Mouse (Mus musculus) heart, adult 2 months (tissue): ENCODE data around the gene Fndc3b. TPM values are rescaled to one million over a fixed set of nuclear protein-coding genes. Genes with fewer than 3 reads are reported as not detected.

Experiments used
- DNase-seq, 2 experiments: peaks; one replicate each; pipeline ENCODE4 v3.0.0; 2021
- H3K27ac ChIP-seq: fragments of 200-600 bp; 2 replicates; pipeline ENCODE4 v1.8.1; 2022
- H3K27me3 ChIP-seq: fragments of 200-500 bp; 2 replicates; pipeline ENCODE4 v1.6.1; 2012; ENCODE audit warnings: mild to moderate bottlenecking, low read length, inconsistent platforms, mixed read lengths; ENCODE audit not compliant: control insufficient read depth, insufficient read depth
- H3K36me3 ChIP-seq: fragments of 200-500 bp; 2 replicates; pipeline ENCODE4 v1.6.1; 2012; ENCODE audit warnings: low read length, inconsistent platforms; ENCODE audit not compliant: control insufficient read depth, insufficient read depth
- H3K4me1 ChIP-seq: fragments of 200-500 bp; 2 replicates; pipeline ENCODE4 v1.6.1; 2011; ENCODE audit warnings: low read length; ENCODE audit not compliant: control insufficient read depth, insufficient read depth
- H3K4me3 ChIP-seq: fragments of 200-600 bp; 2 replicates; pipeline ENCODE4 v1.8.1; 2022
- H3K79me2 ChIP-seq: fragments of 200-500 bp; replicated peaks from 2 replicates; pipeline ENCODE4 v1.6.1; 2012; ENCODE audit warnings: mild to moderate bottlenecking, inconsistent platforms, low read length, moderate library complexity, mixed read lengths; ENCODE audit not compliant: control insufficient read depth, insufficient read depth
- H3K9ac ChIP-seq: fragments of 200-500 bp; 2 replicates; pipeline ENCODE4 v1.6.1; 2012; ENCODE audit warnings: low read depth, mild to moderate bottlenecking, control low read depth, inconsistent platforms, low read length, mixed read lengths
- CTCF ChIP-seq: fragments of 200-600 bp; IDR thresholded peaks from 2 replicates; pipeline ENCODE4 v1.8.1; 2022; ENCODE audit warnings: antibody characterized with exemption, mild to moderate bottlenecking, moderate library complexity
- EP300 ChIP-seq: fragments of 200-500 bp; IDR thresholded peaks from 2 replicates; pipeline ENCODE4 v1.6.1; 2011; ENCODE audit warnings: low read depth, low read length, control low read depth; ENCODE audit not compliant: insufficient read depth
- POLR2A ChIP-seq: fragments of 200-500 bp; IDR thresholded peaks from 2 replicates; pipeline ENCODE4 v1.6.1; 2011; ENCODE audit warnings: mild to moderate bottlenecking, low read depth, low read length, control low read depth; ENCODE audit not compliant: insufficient read depth
- WGBS: fragments of 180-500 bp; shearing (Covaris S2); methylation state at CpG from one replicate; pipeline ENCODE4 v1.1.7; 2018; 5-methylcytosine and 5-hydroxymethylcytosine counted together
- intact Hi-C: fragments of 180-260 bp; cut with DNase I; formaldehyde crosslinking; loops from one replicate; pipeline ENCODE4 v1.15.1; 2025
- polyA plus RNA-seq: library from polyadenylated mRNA; depleted of rRNA; stranded (reverse); fragments of >200 nt; gene quantifications from 2 replicates; pipeline ENCODE4 v1.2.3, GENCODE M21; 2012
- total RNA-seq, 2 experiments: library from RNA; stranded (reverse); gene quantifications; 2 replicates each; pipeline ENCODE4 v1.2.3; 2021

The Fndc3b gene
- total and polyA plus RNA-seq, 3 experiments = 15.3 to 57.4 (median 52.1) TPM

GRCm38 (mm10) chr3:27466297-27466901, 244.7 kb downstream of the Fndc3b start:
- peak overlapping the region; percentile 62 for H3K27ac ChIP-seq
- H3K79me2 ChIP-seq = no peaks in the 10 kb centered on the region
- peaks cover 2% of the 10 kb centered on the region; the same call in 1 of the 2 replicates for H3K36me3 ChIP-seq
- DNase-seq = peak in 1 of 2 experiments; percentile 37
- no peaks in the 10 kb centered on the region for H3K27me3 ChIP-seq
- intact Hi-C loops = loop anchor here (5.0 kb wide), 2 partner anchors 214 to 246 kb away; partner anchors contain the start of gene Fndc3b
- no peak overlapping the region for H3K9ac ChIP-seq
- TF ChIP-seq EP300 (0 out of 2 replicates have a peak, but pooled peaks have one; percentile 11), CTCF (peak; percentile 83), POLR2A (no peak)
- WGBS = 49% methylated on average over 7 of the region's 7 CpGs
- H3K4me3 ChIP-seq = no peak overlapping the region
- peaks cover 5% of the 10 kb centered on the region for H3K4me1 ChIP-seq

DNA sequence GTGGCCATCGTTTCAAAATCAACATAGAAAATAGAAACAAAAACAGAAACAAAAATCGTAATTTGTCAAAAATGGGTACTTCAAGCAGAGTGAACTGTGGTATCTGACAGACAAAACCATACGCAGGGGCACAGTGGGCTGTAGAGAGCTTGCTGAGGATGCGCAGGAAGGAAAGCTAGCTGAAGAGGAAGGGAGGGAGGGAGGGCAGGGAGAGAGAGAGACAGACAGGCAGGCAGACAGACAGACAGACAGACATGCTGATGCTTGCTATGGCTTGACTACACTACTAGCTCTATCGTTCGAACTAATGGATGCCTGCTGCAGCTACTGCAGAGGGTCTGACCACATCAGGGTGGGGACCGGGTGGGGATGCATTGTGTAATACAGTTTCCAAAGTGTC, 247.7 kb downstream of the Fndc3b start:
- intact Hi-C loops = loop anchor here (5.0 kb wide), 3 partner anchors 126 to 519 kb away; no protein-coding TSS in a partner anchor
- TF ChIP-seq CTCF = no peak
- no peak for TF ChIP-seq EP300
- TF ChIP-seq POLR2A = no peak
- no peaks in the 10 kb centered on the region for H3K79me2 ChIP-seq
- H3K27ac ChIP-seq = peak overlapping the region; percentile 26
- peaks cover 3% of the 10 kb centered on the region for H3K4me1 ChIP-seq
- no peaks in the 10 kb centered on the region for H3K27me3 ChIP-seq
- peaks cover 2% of the 10 kb centered on the region; the same call in 1 of the 2 replicates for H3K36me3 ChIP-seq
- H3K9ac ChIP-seq = no peak overlapping the region
- WGBS = 79% methylated on average over 7 of the region's 7 CpGs
- DNase-seq = no peak
- H3K4me3 ChIP-seq = no peak overlapping the region

DNA sequence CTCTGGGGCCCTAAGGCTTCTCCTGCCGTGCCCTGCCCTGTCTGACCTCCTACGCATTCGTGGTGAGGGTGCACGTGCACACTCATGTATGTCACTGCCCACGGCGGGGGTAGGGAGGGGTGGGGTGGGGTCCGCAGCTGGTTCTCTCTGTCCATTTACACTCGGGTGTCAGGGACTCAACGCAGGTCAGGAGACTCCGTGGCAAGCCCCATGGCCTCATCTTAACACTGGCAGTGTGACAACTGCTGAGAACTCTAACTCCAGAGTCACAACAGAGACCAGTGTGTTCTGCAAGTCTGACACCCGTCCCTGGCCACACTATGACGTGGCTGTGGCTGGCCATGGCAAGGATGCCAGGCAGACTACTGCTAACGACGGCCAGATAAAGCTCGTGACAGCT, 248.2 kb downstream of the Fndc3b start:
- no peak overlapping the region for H3K4me3 ChIP-seq
- H3K9ac ChIP-seq = no peak overlapping the region
- intact Hi-C loops = loop anchor here (5.0 kb wide), 3 partner anchors 126 to 519 kb away; no protein-coding TSS in a partner anchor
- DNase-seq = peak in 1 of 2 experiments; percentile 64
- H3K27me3 ChIP-seq = no peaks in the 10 kb centered on the region
- H3K36me3 ChIP-seq = peaks cover 2% of the 10 kb centered on the region; the same call in 1 of the 2 replicates
- no peak for TF ChIP-seq POLR2A
- no peak for TF ChIP-seq CTCF
- TF ChIP-seq EP300 = peak; percentile 65; the same call in 1 of the 2 replicates
- no peaks in the 10 kb centered on the region for H3K79me2 ChIP-seq
- H3K4me1 ChIP-seq = peaks cover 3% of the 10 kb centered on the region
- WGBS = 47% methylated on average over 15 of the region's 15 CpGs
- H3K27ac ChIP-seq = no peak overlapping the region

GRCm38 (mm10) chr3:27462316-27462902, 248.7 kb downstream of the Fndc3b start:
- H3K27me3 ChIP-seq = no peaks in the 10 kb centered on the region
- DNase-seq = no peak
- TF ChIP-seq EP300 = no peak
- TF ChIP-seq CTCF = no peak
- no peak for TF ChIP-seq POLR2A
- H3K9ac ChIP-seq = no peak overlapping the region
- H3K79me2 ChIP-seq = no peaks in the 10 kb centered on the region
- WGBS = 77% methylated on average over 9 of the region's 9 CpGs
- peaks cover 2% of the 10 kb centered on the region; the same call in 1 of the 2 replicates for H3K36me3 ChIP-seq
- peaks cover 3% of the 10 kb centered on the region for H3K4me1 ChIP-seq
- intact Hi-C loops = loop anchor here (5.0 kb wide), 3 partner anchors 125 to 520 kb away; no protein-coding TSS in a partner anchor
- H3K4me3 ChIP-seq = no peak overlapping the region
- no peak overlapping the region for H3K27ac ChIP-seq

DNA sequence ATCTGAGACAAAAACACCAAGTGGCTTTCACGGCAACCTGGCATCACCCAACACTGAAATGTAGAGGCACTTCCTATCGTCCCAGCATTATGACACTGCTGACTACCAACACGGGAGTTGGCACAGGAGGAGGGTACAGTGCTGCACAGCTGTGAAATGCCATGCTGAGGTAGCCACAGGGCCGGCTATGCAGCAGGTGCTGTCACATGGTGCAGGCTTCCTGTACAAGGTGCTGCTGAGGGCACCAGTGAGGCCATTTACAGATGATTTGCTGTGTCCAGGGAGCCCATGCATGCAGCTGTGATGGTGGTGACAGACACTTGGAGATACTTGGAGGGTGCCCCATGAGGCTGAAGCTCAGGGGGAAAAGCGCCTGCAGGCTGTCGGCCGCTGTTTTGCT, 249.2 kb downstream of the Fndc3b start:
- TF ChIP-seq POLR2A = no peak

DNA sequence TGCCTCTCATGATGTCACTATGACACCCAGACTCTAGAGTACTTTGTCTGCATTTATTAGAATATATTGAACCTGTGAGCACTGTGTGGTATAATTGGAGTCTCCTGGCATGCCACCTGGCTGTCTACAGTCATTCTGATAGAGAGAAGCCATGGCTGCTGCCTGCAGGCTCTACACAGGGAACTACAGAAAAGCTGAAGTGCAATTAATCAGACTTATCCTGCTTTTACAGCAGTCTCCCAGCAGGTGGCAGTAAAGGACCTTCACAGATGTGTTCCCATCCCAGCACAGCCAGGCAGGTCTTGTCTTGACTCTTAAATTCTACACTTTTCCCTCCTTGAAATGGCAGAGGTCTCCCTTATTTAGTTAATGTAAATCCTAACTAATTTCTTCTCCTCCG, 250.1 kb downstream of the Fndc3b start:
- WGBS = 48% methylated on average over 1 of the region's 1 CpGs
- Histone ChIP-seq H3K79me2 (no peaks in the 10 kb centered on the region), H3K27ac (no peak overlapping the region), H3K36me3 (no peaks in the 10 kb centered on the region; the same call in 1 of the 2 replicates), H3K27me3 (no peaks in the 10 kb centered on the region), H3K4me1 (no peaks in the 10 kb centered on the region; the same call in 1 of the 2 replicates), H3K9ac (no peak overlapping the region), H3K4me3 (no peak overlapping the region)
- peak; percentile 78; the same call in 1 of the 2 replicates for TF ChIP-seq EP300
- TF ChIP-seq POLR2A = no peak
- TF ChIP-seq CTCF = peak; percentile 99
- DNase-seq = peak; percentile 64 to 65
- intact Hi-C loops = loop anchor here (2.0 to 5.0 kb wide), 4 partner anchors 124 to 646 kb away; no protein-coding TSS in a partner anchor

More for the DNA sequence above, 249.2 kb downstream of the Fndc3b start:
- peaks cover 2% of the 10 kb centered on the region; the same call in 1 of the 2 replicates for H3K36me3 ChIP-seq
- intact Hi-C loops = loop anchor here (2.0 to 5.0 kb wide), 4 partner anchors 125 to 645 kb away; no protein-coding TSS in a partner anchor
- H3K79me2 ChIP-seq = no peaks in the 10 kb centered on the region
- H3K4me1 ChIP-seq = peaks cover 3% of the 10 kb centered on the region
- 82% methylated on average over 7 of the region's 7 CpGs for WGBS
- H3K9ac ChIP-seq = no peak overlapping the region
- no peak for DNase-seq
- H3K4me3 ChIP-seq = no peak overlapping the region
- no peaks in the 10 kb centered on the region for H3K27me3 ChIP-seq
- H3K27ac ChIP-seq = no peak overlapping the region
